Mouse (Mus musculus): Measurements from ENCODE around the gene Cp. TPM values are rescaled to one million over a fixed set of nuclear protein-coding genes. Genes with fewer than 3 reads are reported as not detected.
A peak's percentile ranks its signal among the peaks of the same experiment; 100 is the strongest.
"Not testable (repeated sequence)": the region's sequence is repeated elsewhere in the genome, so short reads cannot be mapped to it uniquely, and the experiment has no call there.

The Cp gene
- 10 to 100 TPM; 11.5 to 16.2 TPM for total RNA-seq (2021)
- long read RNA-seq, experiment 1, full-length matches to known transcripts = 4 of 5 reads
- long read RNA-seq, experiment 1, partial matches to known transcripts = 0 of 5 reads
- long read RNA-seq, experiment 1, other reads (novel, unspliced or antisense) = 1 of 5 reads
- long read RNA-seq, experiment 2, full-length matches to known transcripts = 2 of 6 reads
- long read RNA-seq, experiment 2, partial matches to known transcripts = 1 of 6 reads
- long read RNA-seq, experiment 2, other reads (novel, unspliced or antisense) = 3 of 6 reads

GRCm38 (mm10) chr3:19956885-19957284 lies at the start of gene Cp:
TSS of gene Cp (plus strand) at chr3:19957054.
- DNase-seq (ENCODE audit: low spot score in 2 of 2) = no peak

DNA sequence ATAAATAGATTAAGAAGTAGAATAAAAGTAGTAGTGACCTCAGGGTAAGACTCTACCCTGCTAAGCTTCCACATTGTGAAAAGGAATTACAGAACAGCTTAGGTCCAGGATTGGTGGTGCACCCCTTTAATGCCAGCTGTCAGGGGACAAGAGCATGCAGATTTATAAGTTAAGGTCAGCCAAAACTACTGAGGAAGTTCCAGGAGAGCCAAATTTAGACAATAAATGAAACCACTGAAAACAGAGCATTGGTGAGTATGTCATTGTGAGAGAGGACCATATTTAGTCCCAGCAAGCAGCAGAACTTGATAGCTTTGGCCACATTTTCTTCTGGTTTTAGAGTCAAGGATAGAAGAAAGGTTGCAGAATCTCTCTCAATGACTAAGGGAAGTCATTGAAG lies 8.3 kb upstream of the Cp start:
- no peak for DNase-seq (ENCODE audit: low spot score in 2 of 2)

DNA sequence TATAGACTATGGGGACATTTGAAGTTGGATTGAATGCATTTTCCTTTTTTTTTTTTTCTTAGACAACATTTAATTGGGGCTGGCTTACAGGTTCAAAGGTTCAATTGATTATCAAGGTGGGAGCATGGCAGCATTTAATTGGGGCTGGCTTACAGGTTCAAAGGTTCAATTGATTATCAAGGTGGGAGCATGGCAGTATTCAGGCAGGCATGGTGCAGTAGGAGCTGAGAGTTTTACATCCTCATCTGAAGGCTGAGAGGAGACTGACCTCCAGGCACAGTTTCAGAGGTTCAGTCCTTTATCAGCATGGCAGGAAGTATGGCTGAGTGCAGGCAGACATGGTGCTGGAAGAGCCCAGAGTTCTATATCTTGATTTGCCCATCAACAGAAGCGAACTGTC lies 7.5 kb upstream of the Cp start:
- DNase-seq (ENCODE audit: low spot score in 2 of 2) = not testable (repeated sequence)

DNA sequence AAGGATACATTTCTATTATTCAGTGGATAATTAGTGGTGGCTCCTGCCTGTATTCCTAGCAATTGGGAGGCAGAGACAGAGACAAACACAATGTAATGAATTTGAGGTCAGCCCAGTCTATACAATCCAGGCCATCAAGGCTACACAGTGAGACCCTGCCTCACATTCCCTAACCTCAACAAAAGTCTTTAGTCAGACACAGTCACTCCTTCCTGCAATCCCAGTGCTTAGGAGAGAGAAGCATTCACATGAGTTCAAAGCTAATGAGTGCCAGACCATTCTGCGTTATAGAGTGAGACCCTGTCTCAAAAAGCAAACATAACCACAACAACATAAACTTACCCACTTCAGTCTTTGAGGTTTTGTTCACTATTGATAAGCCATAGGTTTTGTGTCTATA lies 3.4 kb upstream of the Cp start:
- no peak for DNase-seq (ENCODE audit: low spot score in 2 of 2)

DNA sequence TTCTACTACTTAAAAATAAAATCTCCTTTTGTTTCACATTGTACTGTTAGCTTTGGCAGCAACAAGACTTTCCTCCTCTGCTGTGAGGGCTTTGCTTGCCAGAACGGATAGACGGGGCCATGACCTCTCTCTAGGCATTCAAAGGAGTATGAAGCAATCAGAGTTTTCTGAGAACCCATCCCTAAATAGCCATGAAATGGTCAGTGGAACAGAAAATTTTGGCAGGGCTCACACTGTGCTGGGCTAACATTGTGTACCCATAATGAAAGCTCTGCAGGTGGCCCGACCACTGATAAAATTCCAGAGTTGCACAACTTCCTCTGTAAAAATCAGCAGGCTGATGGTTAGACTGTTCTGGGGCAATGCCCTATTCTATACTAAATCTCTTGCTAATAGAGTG lies 3.0 kb upstream of the Cp start:
- DNase-seq (ENCODE audit: low spot score in 2 of 2) = peak in 1 of 2 experiments; percentile 2

- DNase-seq (ENCODE audit: low spot score in 2 of 2) = no peak
These were observed 1.2 kb downstream of the Cp start for GRCm38 (mm10) chr3:19958031-19958430.

GRCm38 (mm10) chr3:19958983-19959382 lies 2.1 kb downstream of the Cp start:
- no peak for DNase-seq (ENCODE audit: low spot score in 2 of 2)

- DNase-seq (ENCODE audit: low spot score in 2 of 2) = no peak
These were observed 3.8 kb downstream of the Cp start for GRCm38 (mm10) chr3:19960570-19961114.

DNA sequence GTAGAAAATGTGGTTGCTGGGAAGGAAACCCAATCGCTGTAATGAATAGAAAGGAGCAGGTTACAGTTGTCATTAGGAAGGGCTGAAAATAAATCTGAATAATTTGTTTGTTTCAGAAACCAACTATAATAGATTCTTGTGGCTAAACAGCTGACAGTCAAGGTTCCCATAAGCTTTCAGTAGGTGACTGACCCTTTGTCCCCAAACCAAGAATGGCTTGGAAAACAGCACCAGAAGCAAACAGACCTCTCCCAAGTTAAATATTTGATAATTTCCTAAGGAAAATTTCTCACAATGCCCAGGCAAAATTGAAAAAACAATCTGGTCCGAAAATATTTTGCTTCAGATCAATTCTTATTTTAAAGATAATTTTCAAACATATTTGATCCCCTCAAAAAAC lies 4.5 kb downstream of the Cp start:
- no peak for DNase-seq (ENCODE audit: low spot score in 2 of 2)

GRCm38 (mm10) chr3:19962769-19963513 lies 6.1 kb downstream of the Cp start:
- DNase-seq (ENCODE audit: low spot score in 2 of 2) = no peak

- DNase-seq (ENCODE audit: low spot score in 2 of 2) = no peak
These were observed 7.9 kb downstream of the Cp start for GRCm38 (mm10) chr3:19964625-19965188.

- DNase-seq (ENCODE audit: low spot score in 2 of 2) = no peak
These were observed 8.4 kb downstream of the Cp start for GRCm38 (mm10) chr3:19965239-19965638.

- DNase-seq (ENCODE audit: low spot score in 2 of 2) = no peak
These were observed 9.2 kb downstream of the Cp start for GRCm38 (mm10) chr3:19966072-19966471.

DNA sequence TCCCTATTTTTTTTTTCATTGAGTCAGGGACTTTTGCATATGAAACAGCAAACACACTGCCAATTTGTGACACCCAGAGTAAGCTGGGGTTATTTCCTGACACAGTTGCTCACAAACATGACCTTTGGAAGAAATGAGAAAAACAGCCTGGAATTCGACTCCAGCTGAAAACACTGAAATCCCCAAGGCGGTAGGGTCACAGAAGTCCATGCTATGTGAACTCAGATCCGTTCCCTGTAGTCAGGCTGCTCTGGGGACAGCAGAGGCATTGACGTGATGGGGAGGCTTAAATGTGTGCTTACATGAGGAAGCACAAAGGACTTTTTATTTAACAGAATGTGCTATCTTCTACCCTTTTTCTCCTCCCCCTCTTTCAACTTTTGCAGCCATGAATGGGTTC lies 21.6 kb downstream of the Cp start:
- no peak for DNase-seq (ENCODE audit: low spot score in 2 of 2)

DNA sequence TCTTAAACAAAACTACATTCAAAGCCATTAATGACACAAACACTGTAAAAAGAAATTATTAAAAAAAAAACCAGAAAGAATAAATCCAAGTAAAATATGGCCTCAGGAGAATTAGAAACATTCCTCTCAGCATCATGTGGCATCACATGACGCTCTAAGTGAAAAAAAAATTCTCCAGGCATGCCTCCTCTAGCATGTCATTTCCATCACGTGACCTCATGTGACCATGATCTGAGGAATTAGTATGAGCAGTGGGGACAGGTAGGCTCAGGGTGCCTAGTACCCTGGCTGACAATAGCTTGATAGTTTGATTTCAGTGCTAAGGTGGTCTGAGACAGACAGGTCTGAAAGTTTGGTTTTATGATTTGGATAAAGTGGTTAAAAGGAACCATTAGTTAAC lies 24.3 kb downstream of the Cp start:
- DNase-seq (ENCODE audit: low spot score in 2 of 2) = no peak

DNA sequence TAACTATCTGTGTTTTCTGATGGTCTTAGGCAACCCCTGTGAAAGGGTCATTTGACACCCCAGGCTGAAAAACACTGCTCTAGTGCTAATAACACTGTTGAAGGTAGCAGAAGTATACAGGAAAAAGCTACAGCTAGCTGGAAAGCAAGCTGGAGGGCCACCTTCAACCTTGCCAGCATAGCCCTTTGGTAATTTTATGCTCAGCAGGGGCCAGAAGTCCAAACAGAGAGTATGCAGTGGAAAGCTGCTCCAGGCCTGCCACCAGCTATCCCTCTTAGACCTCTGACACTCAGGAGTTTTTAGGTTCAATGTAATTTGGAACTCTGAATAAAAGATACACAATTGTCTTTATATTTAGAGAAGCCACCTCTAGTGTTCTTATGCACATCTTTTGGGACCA lies 26.0 kb downstream of the Cp start:
- DNase-seq (ENCODE audit: low spot score in 2 of 2) = no peak

- DNase-seq (ENCODE audit: low spot score in 2 of 2) = no peak
These were observed 29.3 kb downstream of the Cp start for GRCm38 (mm10) chr3:19986123-19986522.

GRCm38 (mm10) chr3:19990031-19990430 lies 33.2 kb downstream of the Cp start:
- DNase-seq (ENCODE audit: low spot score in 2 of 2) = no peak

DNA sequence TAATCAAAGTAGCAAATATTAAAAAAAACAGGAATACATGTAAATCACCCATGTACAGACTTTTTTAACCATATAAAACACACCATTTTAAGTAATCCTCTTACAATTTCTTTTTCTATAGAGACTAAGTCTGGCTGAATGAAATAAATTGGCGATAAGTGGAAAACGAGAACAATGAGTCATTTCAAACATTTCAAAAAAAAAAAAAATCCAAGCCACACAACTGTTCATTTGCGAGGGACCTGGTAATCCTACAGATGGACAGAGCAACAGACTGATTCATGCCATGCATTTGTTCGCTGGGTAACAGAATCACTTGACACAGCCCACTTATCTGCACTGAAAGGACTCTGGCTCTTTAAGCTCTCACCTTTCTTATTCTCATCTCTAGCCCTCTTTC lies 35.5 kb downstream of the Cp start:
- DNase-seq (ENCODE audit: low spot score in 2 of 2) = no peak

- peak; percentile 19 to 37 for DNase-seq (ENCODE audit: low spot score in 2 of 2)
These were observed 42.7 kb downstream of the Cp start for GRCm38 (mm10) chr3:19999551-19999950.

- DNase-seq (ENCODE audit: low spot score in 2 of 2) = no peak
These were observed 44.0 kb downstream of the Cp start for GRCm38 (mm10) chr3:20000806-20001205.

- DNase-seq (ENCODE audit: low spot score in 2 of 2) = peak in 1 of 2 experiments; percentile 4
These were observed 45.9 kb downstream of the Cp start for GRCm38 (mm10) chr3:20002786-20003185.

Measured in left cerebral cortex, adult 18-20 months (tissue).